Mouse (Mus musculus) heart, embryonic 15.5 days (tissue): ENCODE measurements at regions not wholly inside any gene's neighbourhood (a gene's known extent, or its start where the extent isn't known, plus 50 kb on each side); places are given as distances from the start of the nearest gene placed in this dataset.

ENCODE experiments used
- ATAC-seq: fragments of 200-750 bp; cut with Nextera tagmentation; replicated peaks from 2 replicates; pipeline ENCODE4 v1.8.0; 2017; ENCODE audit warnings: low read depth, moderate TSS enrichment; ENCODE audit not compliant: insufficient number of reproducible peaks, insufficient read depth, low FRiP score
- H3K27ac ChIP-seq: fragments of 300-500 bp; sonication (generic); 2 replicates; pipeline ENCODE4 v1.5.1; 2015; ENCODE audit warnings: mild to moderate bottlenecking, inconsistent platforms
- H3K27me3 ChIP-seq: fragments of 300-500 bp; sonication (generic); 2 replicates; pipeline ENCODE4 v1.6.1; 2015; ENCODE audit warnings: inconsistent platforms
- H3K36me3 ChIP-seq: fragments of 300-500 bp; sonication (generic); 2 replicates; pipeline ENCODE4 v1.6.1; 2015; ENCODE audit warnings: mild to moderate bottlenecking, inconsistent platforms
- H3K4me1 ChIP-seq: fragments of 300-500 bp; sonication (generic); replicated peaks from 2 replicates; pipeline ENCODE4 v1.6.1; 2015; ENCODE audit warnings: inconsistent platforms
- H3K4me2 ChIP-seq: fragments of 300-500 bp; sonication (generic); 2 replicates; pipeline ENCODE4 v1.6.1; 2015; ENCODE audit warnings: inconsistent platforms, mild to moderate bottlenecking, moderate library complexity
- H3K4me3 ChIP-seq: fragments of 300-500 bp; sonication (generic); 2 replicates; pipeline ENCODE4 v1.5.1; 2015; ENCODE audit warnings: mild to moderate bottlenecking, inconsistent platforms
- H3K9ac ChIP-seq: fragments of 300-500 bp; sonication (generic); 2 replicates; pipeline ENCODE4 v1.6.1; 2015; ENCODE audit warnings: mild to moderate bottlenecking, inconsistent platforms
- H3K9me3 ChIP-seq: fragments of 300-500 bp; sonication (generic); replicated peaks from 2 replicates; pipeline ENCODE4 v1.6.1; 2016; ENCODE audit warnings: inconsistent platforms
- WGBS: fragments of 180-500 bp; shearing (Covaris S2); methylation state at CpG from one replicate; pipeline ENCODE4 v1.1.7; 2015; ENCODE audit warnings: mixed read lengths; 5-methylcytosine and 5-hydroxymethylcytosine counted together

GRCm38 (mm10) chr13:116619105-116619504 lies 309.6 kb upstream of the Isl1 start:
- no peaks in the 10 kb centered on the region for H3K4me1 ChIP-seq
- no peak overlapping the region for H3K4me3 ChIP-seq
- WGBS, result 83% methylated on average over 5 of the region's 5 CpGs
- ATAC-seq, result no peak
- H3K36me3 ChIP-seq, result no peaks in the 10 kb centered on the region
- no peaks in the 10 kb centered on the region for H3K27me3 ChIP-seq
- H3K9ac ChIP-seq, result no peak overlapping the region
- H3K4me2 ChIP-seq, result no peak overlapping the region
- H3K27ac ChIP-seq, result no peak overlapping the region
- no peaks in the 10 kb centered on the region for H3K9me3 ChIP-seq

DNA sequence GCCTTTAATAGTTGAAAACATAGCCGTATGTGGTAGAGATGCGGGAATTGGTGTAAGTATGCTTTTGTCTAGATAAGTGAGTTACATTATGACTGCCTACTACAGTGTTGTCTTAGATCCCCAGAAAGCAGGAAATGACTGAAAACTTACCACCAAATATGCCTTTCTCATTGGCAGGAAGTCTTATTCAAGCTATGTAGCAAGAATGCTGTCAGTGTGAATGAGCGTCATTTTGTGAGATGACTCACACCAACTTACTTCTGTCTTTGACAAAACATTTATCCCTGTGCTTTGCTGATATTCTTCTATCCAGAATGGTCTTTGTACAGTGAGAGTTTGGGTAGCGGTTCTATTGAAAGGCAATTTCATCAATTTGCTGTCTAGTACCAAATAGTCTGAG lies 286.9 kb upstream of the Isl1 start:
- Histone ChIP-seq H3K9ac (no peak overlapping the region), H3K4me1 (no peaks in the 10 kb centered on the region), H3K27ac (no peak overlapping the region), H3K4me3 (no peak overlapping the region), H3K27me3 (no peaks in the 10 kb centered on the region), H3K36me3 (no peaks in the 10 kb centered on the region), H3K4me2 (no peak overlapping the region), H3K9me3 (no peaks in the 10 kb centered on the region)
- ATAC-seq, result no peak
- 81% methylated on average over 4 of the region's 4 CpGs for WGBS

DNA sequence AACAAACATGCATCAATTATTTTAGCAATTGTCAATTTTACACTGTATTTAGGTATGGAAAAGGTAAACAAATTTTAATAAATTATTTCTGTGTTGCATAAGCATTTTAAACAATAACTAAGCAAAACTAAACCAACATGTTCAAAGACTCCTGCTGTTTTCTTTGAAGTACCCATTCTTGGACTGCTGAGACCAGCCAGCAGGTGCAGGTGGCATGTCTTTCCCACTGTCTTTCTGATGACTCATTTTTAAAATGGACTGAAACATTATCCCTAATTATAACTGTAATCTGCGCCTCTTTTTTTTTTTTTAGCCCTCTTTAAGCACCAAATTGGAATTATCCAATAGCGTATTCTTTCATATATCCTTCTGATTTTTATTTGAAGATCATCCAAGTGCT lies 286.0 kb upstream of the Isl1 start:
- no peak overlapping the region for H3K27ac ChIP-seq
- H3K9ac ChIP-seq, result no peak overlapping the region
- H3K4me1 ChIP-seq, result no peaks in the 10 kb centered on the region
- no peaks in the 10 kb centered on the region for H3K9me3 ChIP-seq
- H3K27me3 ChIP-seq, result no peaks in the 10 kb centered on the region
- 77% methylated on average over 2 of the region's 2 CpGs for WGBS
- ATAC-seq, result no peak
- no peak overlapping the region for H3K4me3 ChIP-seq
- H3K36me3 ChIP-seq, result no peaks in the 10 kb centered on the region
- no peak overlapping the region for H3K4me2 ChIP-seq

GRCm38 (mm10) chr13:116575958-116576335 lies 266.5 kb upstream of the Isl1 start:
- no peaks in the 10 kb centered on the region for H3K27me3 ChIP-seq
- H3K9ac ChIP-seq, result no peak overlapping the region
- no peaks in the 10 kb centered on the region for H3K9me3 ChIP-seq
- no peak for ATAC-seq
- H3K36me3 ChIP-seq, result no peaks in the 10 kb centered on the region
- H3K4me3 ChIP-seq, result no peak overlapping the region
- no peaks in the 10 kb centered on the region for H3K4me1 ChIP-seq
- H3K4me2 ChIP-seq, result no peak overlapping the region
- H3K27ac ChIP-seq, result no peak overlapping the region

GRCm38 (mm10) chr13:116575274-116575957 lies 265.9 kb upstream of the Isl1 start:
- H3K27me3 ChIP-seq, result no peaks in the 10 kb centered on the region
- no peaks in the 10 kb centered on the region for H3K4me1 ChIP-seq
- H3K27ac ChIP-seq, result no peak overlapping the region
- H3K4me2 ChIP-seq, result no peak overlapping the region
- H3K9me3 ChIP-seq, result no peaks in the 10 kb centered on the region
- no peak overlapping the region for H3K9ac ChIP-seq
- no peak overlapping the region for H3K4me3 ChIP-seq
- 73% methylated on average over 11 of the region's 11 CpGs for WGBS
- no peaks in the 10 kb centered on the region for H3K36me3 ChIP-seq
- no peak for ATAC-seq

DNA sequence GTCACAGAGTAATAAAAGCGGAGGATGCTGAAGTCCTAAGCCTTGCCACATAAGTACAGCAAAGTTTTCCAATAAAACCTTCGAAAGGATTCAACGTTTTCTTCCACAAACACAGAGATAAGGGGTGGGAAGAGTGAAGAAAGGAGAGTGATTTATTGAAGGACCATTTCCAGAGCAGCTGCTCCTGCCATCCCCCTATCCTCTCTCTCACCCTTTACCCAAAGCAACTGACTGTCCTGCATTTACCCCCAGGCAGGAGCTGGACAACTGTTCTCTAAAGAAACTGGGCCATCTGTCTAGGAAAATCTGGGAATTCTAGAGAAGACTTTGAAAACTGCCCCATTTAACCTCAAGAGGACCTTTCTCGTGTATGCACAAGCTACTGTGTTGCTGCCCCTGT lies 245.6 kb upstream of the Isl1 start:
- H3K36me3 ChIP-seq, result no peaks in the 10 kb centered on the region
- no peaks in the 10 kb centered on the region for H3K4me1 ChIP-seq
- H3K9ac ChIP-seq, result no peak overlapping the region
- WGBS, result 41% methylated on average over 4 of the region's 4 CpGs
- no peak for ATAC-seq
- no peak overlapping the region for H3K4me3 ChIP-seq
- no peaks in the 10 kb centered on the region for H3K9me3 ChIP-seq
- H3K4me2 ChIP-seq, result no peak overlapping the region
- H3K27ac ChIP-seq, result no peak overlapping the region
- H3K27me3 ChIP-seq, result no peaks in the 10 kb centered on the region

DNA sequence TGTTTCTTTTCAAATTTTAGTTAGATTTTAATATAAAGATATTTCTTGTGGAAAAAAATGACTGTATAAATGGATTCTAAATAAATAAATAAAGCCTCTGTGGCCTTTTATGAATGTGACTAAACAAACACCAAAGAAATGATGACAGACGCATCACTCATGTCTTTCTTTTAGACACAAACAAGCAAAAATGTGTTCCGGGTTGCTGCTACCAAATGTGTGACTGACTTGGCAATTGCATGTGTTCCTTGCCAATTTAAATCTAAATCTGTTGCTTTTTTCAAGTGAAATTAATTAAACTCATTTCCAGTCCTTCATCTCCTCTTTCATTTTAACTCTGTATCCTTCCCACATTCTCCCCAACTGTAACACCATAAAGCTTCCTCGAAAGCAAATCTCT lies 225.7 kb upstream of the Isl1 start:
- Histone ChIP-seq H3K4me3 (no peak overlapping the region), H3K9ac (no peak overlapping the region), H3K27me3 (no peaks in the 10 kb centered on the region), H3K36me3 (no peaks in the 10 kb centered on the region), H3K9me3 (no peaks in the 10 kb centered on the region), H3K4me2 (no peak overlapping the region), H3K27ac (no peak overlapping the region), H3K4me1 (no peaks in the 10 kb centered on the region)
- no peak for ATAC-seq
- 88% methylated on average over 3 of the region's 3 CpGs for WGBS

DNA sequence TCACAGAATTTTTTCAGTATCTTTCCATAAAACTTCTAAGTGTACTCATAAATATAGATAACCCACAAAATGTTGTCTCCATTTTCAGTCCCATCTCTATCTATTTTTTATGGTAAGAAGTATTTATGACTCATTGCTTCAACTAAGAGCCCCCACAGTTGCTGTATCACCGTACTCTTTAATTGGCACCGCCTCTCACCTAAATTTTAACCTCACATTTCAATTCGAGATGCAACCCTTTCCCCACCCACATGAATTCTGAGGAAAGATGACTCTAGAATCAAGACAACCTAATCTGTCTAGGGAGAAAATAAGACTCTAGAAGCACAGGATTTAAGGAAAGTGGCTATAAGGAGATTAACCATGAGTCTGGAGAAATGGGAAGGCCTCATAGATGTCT lies 223.7 kb upstream of the Isl1 start:
- H3K9ac ChIP-seq, result no peak overlapping the region
- WGBS, result 77% methylated on average over 3 of the region's 3 CpGs
- H3K4me1 ChIP-seq, result no peaks in the 10 kb centered on the region
- no peak for ATAC-seq
- no peak overlapping the region for H3K27ac ChIP-seq
- H3K36me3 ChIP-seq, result no peaks in the 10 kb centered on the region
- no peaks in the 10 kb centered on the region for H3K9me3 ChIP-seq
- no peak overlapping the region for H3K4me3 ChIP-seq
- H3K4me2 ChIP-seq, result no peak overlapping the region
- no peaks in the 10 kb centered on the region for H3K27me3 ChIP-seq

- Histone ChIP-seq H3K36me3 (no peaks in the 10 kb centered on the region), H3K4me3 (no peak overlapping the region), H3K9ac (no peak overlapping the region), H3K27ac (no peak overlapping the region), H3K27me3 (no peaks in the 10 kb centered on the region), H3K4me1 (no peaks in the 10 kb centered on the region), H3K9me3 (no peaks in the 10 kb centered on the region), H3K4me2 (no peak overlapping the region)
- WGBS, result 17% methylated on average over 1 of the region's 1 CpGs
- no peak for ATAC-seq
Observed at GRCm38 (mm10) chr13:116528289-116528688, 218.8 kb upstream of the Isl1 start.

DNA sequence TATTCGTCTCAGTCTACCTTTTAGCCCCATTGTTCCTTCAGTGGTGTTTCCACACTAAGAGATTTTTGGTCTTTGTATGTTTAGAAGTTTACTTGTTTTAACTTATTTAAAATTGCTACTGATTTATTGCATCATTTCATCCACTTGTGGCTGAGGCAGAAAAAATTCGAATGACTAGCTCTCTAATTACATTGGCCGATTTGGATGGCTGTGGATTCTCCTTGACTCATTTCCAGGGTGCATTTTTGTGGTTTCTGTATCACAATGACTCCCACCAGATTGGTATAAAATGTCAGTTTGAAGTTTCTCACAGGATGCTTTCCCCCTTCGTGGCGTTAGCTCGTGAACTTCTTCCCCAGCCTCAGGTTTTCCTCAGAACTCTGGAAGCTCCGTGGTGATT lies 217.5 kb upstream of the Isl1 start:
- Histone ChIP-seq H3K4me3 (no peak overlapping the region), H3K9me3 (no peaks in the 10 kb centered on the region), H3K9ac (no peak overlapping the region), H3K27me3 (no peaks in the 10 kb centered on the region), H3K4me1 (no peaks in the 10 kb centered on the region), H3K36me3 (no peaks in the 10 kb centered on the region), H3K4me2 (no peak overlapping the region), H3K27ac (no peak overlapping the region)
- no peak for ATAC-seq
- WGBS, result 41% methylated on average over 7 of the region's 7 CpGs

GRCm38 (mm10) chr13:116523713-116524303 lies 214.3 kb upstream of the Isl1 start:
- Histone ChIP-seq H3K9me3 (no peaks in the 10 kb centered on the region), H3K36me3 (no peaks in the 10 kb centered on the region), H3K9ac (no peak overlapping the region), H3K27ac (no peak overlapping the region), H3K4me1 (no peaks in the 10 kb centered on the region), H3K4me2 (no peak overlapping the region), H3K27me3 (no peaks in the 10 kb centered on the region), H3K4me3 (no peak overlapping the region)
- 8% methylated on average over 8 of the region's 8 CpGs for WGBS
- ATAC-seq, result no peak

- Histone ChIP-seq H3K9me3 (no peaks in the 10 kb centered on the region), H3K4me2 (peak overlapping the region; percentile 42), H3K4me1 (no peaks in the 10 kb centered on the region), H3K36me3 (no peaks in the 10 kb centered on the region), H3K9ac (no peak overlapping the region), H3K4me3 (0 out of 2 replicates have a peak overlapping the region, but pooled peaks have one; percentile 7), H3K27ac (no peak overlapping the region), H3K27me3 (no peaks in the 10 kb centered on the region)
- 25% methylated on average over 13 of the region's 13 CpGs for WGBS
- ATAC-seq, result no peak
Observed at GRCm38 (mm10) chr13:116514640-116515311, 205.3 kb upstream of the Isl1 start.
